Mouse (Mus musculus): Measurements from ENCODE around the gene Mindy4b-ps. TPM values are rescaled to one million over a fixed set of nuclear protein-coding genes. Genes with fewer than 3 reads are reported as not detected.

The Mindy4b-ps gene
- total and polyA plus RNA-seq, 3 experiments, result 0.27 TPM; not detected in 2

GRCm38 (mm10) chr3:58739536-58739935 is 82.6 kb downstream of the Mindy4b-ps start:
- ATAC-seq (ENCODE audit: extremely low read depth, insufficient number of reproducible peaks, low FRiP score, poor library complexity, severe bottlenecking), result no peak
- Histone ChIP-seq H3K4me1 (ENCODE audit: insufficient read depth, low read depth, low read length) (no peaks in the 10 kb centered on the region), H3K27me3 (ENCODE audit: insufficient read depth, low read length) (peaks cover 5% of the 10 kb centered on the region; the same call in 1 of the 2 replicates)

More at GRCm38 (mm10) chr3:58739536-58739935, 82.6 kb downstream of the Mindy4b-ps start:
- H3K4me3 ChIP-seq (ENCODE audit: low read depth, low read length), result no peak overlapping the region
- no peak for TF ChIP-seq GATA2 (IDR thresholded peaks at IDR 0.05; ENCODE audit: borderline replicate concordance, low read depth, low read length)
- no peak for TF ChIP-seq TAL1 (conservative IDR thresholded peaks at IDR 0.05; ENCODE audit: low read depth, low read length)
- no peak for TF ChIP-seq GATA1 (IDR thresholded peaks at IDR 0.05; ENCODE audit: borderline replicate concordance, low read length)
- H3K36me3 ChIP-seq (replicated peaks), result no peaks in the 10 kb centered on the region
- DNase-seq (ENCODE audit: low spot score), result no peak
- no peaks in the 10 kb centered on the region for H3K9me3 ChIP-seq (replicated peaks)

Other genes with a start within 250 kb of the Mindy4b-ps start
- 124 and 127 TPM in 2 replicates for gene Selenot, start 245.7 kb downstream of the Mindy4b-ps start, total RNA-seq (2014; fragmentation: Nextera tagmentation)
- gene Selenot, start 245.7 kb downstream of the Mindy4b-ps start, total RNA-seq (2017), result 184 and 201 TPM in 2 replicates
- gene Selenot, start 245.7 kb downstream of the Mindy4b-ps start, polyA plus RNA-seq (2012), result 27.4 and 31.1 TPM in 2 replicates
- gene Erich6, start 185.1 kb downstream of the Mindy4b-ps start, total RNA-seq (2014; fragmentation: Nextera tagmentation), result not detected in 2 replicates
- gene Erich6, start 185.1 kb downstream of the Mindy4b-ps start, total RNA-seq (2017), result 0.06 TPM in 1 of 2 replicates, not detected in the other
- not detected in 2 replicates for gene Erich6, start 185.1 kb downstream of the Mindy4b-ps start, polyA plus RNA-seq (2012)
- gene Siah2, start 129.9 kb downstream of the Mindy4b-ps start, total RNA-seq (2014; fragmentation: Nextera tagmentation), result 9.4 TPM in 2 replicates
- 7.5 and 13.9 TPM in 2 replicates for gene Siah2, start 129.9 kb downstream of the Mindy4b-ps start, total RNA-seq (2017)
- 10.0 and 14.5 TPM in 2 replicates for gene Siah2, start 129.9 kb downstream of the Mindy4b-ps start, polyA plus RNA-seq (2012)
- not detected in 2 replicates for gene Clrn1, start 63.0 kb upstream of the Mindy4b-ps start, total RNA-seq (2014; fragmentation: Nextera tagmentation)
- gene Clrn1, start 63.0 kb upstream of the Mindy4b-ps start, total RNA-seq (2017), result 0.05 and 0.17 TPM in 2 replicates
- not detected in 2 replicates for gene Clrn1, start 63.0 kb upstream of the Mindy4b-ps start, polyA plus RNA-seq (2012)
- gene Med12l, start 183.5 kb upstream of the Mindy4b-ps start, total RNA-seq (2014; fragmentation: Nextera tagmentation), result not detected in 2 replicates
- 0.06 and 0.16 TPM in 2 replicates for gene Med12l, start 183.5 kb upstream of the Mindy4b-ps start, total RNA-seq (2017)
- gene Med12l, start 183.5 kb upstream of the Mindy4b-ps start, polyA plus RNA-seq (2012), result not detected in 2 replicates